Mouse (Mus musculus) forebrain, embryonic 11.5 days (tissue): ENCODE results near the gene Cysltr1. TPM values are rescaled to one million over a fixed set of nuclear protein-coding genes. Genes with fewer than 3 reads are reported as not detected.

Source experiments
- ATAC-seq: fragments of 200-750 bp; cut with Nextera tagmentation; replicated peaks from 2 replicates; pipeline ENCODE4 v1.8.0; 2017; ENCODE audit warnings: moderate TSS enrichment; ENCODE audit not compliant: low FRiP score
- DNase-seq: peaks from one replicate; pipeline ENCODE4 v3.0.0-alpha.2; 2017; ENCODE audit warnings: low spot score
- H3K27ac ChIP-seq: fragments of 300-500 bp; sonication (generic); 2 replicates; pipeline ENCODE4 v1.5.1; 2014; ENCODE audit warnings: low read depth, low read length
- H3K27me3 ChIP-seq: fragments of 300-500 bp; sonication (generic); 2 replicates; pipeline ENCODE4 v1.6.1; 2014; ENCODE audit warnings: mild to moderate bottlenecking, low read length, mixed read lengths; ENCODE audit not compliant: control insufficient read depth, insufficient read depth
- H3K36me3 ChIP-seq: fragments of 300-500 bp; sonication (generic); 2 replicates; pipeline ENCODE4 v1.6.1; 2014; ENCODE audit warnings: mild to moderate bottlenecking, low read length, moderate library complexity, mixed read lengths; ENCODE audit not compliant: control insufficient read depth, insufficient read depth
- H3K4me1 ChIP-seq: fragments of 300-500 bp; sonication (generic); replicated peaks from 2 replicates; pipeline ENCODE4 v1.6.1; 2014; ENCODE audit warnings: low read length, mixed read lengths; ENCODE audit not compliant: control insufficient read depth, insufficient read depth
- H3K4me2 ChIP-seq: fragments of 300-500 bp; sonication (generic); 2 replicates; pipeline ENCODE4 v1.6.1; 2014; ENCODE audit warnings: low read depth, mild to moderate bottlenecking, low read length, moderate library complexity, mixed read lengths; ENCODE audit not compliant: severe bottlenecking
- H3K4me3 ChIP-seq: fragments of 300-500 bp; sonication (generic); 2 replicates; pipeline ENCODE4 v1.5.1; 2014; ENCODE audit warnings: low read depth, low read length
- H3K9ac ChIP-seq: fragments of 300-500 bp; sonication (generic); 2 replicates; pipeline ENCODE4 v1.6.1; 2014; ENCODE audit warnings: low read length
- H3K9me3 ChIP-seq: fragments of 300-500 bp; sonication (generic); 2 replicates; pipeline ENCODE4 v1.6.1; 2016; ENCODE audit warnings: low read length, mixed read lengths; ENCODE audit not compliant: control insufficient read depth
- WGBS: fragments of 180-500 bp; shearing (Covaris S2); extraction: QIAGEN DNeasy Blood & Tissue Kit; methylation state at CpG from one replicate; pipeline ENCODE4 v1.1.7; 2014; 5-methylcytosine and 5-hydroxymethylcytosine counted together
- polyA plus RNA-seq: library from polyadenylated mRNA; unstranded; fragments of >200 nt; fragmentation: Nextera tagmentation; extraction: Ambion mirVana; gene quantifications from 2 replicates; pipeline ENCODE4 v1.2.1, GENCODE M21; 2014

Cysltr1 gene
- polyA plus RNA-seq, 1 experiment from 2014 or later = 0.21 TPM

DNA sequence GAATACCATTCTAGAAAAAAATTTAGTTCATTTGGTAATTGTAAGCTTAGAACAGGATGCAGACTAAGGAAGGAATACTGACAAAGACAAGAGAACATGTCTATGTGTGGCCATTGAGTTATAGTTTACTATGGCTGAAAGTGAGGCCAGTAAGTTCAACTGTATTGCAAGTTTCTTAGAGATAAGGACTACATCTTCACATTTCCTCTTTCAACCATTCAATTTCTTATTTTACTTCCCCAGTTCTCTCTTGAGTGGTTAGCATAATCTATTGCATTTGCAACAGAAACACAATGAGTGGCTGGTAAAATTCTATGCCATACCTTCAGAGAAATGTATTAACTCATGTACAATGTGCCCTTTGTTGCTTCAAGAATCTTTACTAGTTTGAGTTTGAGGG lies 9.6 kb downstream of the Cysltr1 start:
- no peak overlapping the region for H3K27ac ChIP-seq
- no peak overlapping the region for H3K4me2 ChIP-seq
- H3K9ac ChIP-seq = no peak overlapping the region
- DNase-seq (no peak), ATAC-seq (no peak)
- no peaks in the 10 kb centered on the region for H3K36me3 ChIP-seq
- no peaks in the 10 kb centered on the region for H3K9me3 ChIP-seq
- H3K4me1 ChIP-seq = no peaks in the 10 kb centered on the region
- H3K4me3 ChIP-seq = no peak overlapping the region
- peaks cover 2% of the 10 kb centered on the region; the same call in 1 of the 2 replicates for H3K27me3 ChIP-seq

DNA sequence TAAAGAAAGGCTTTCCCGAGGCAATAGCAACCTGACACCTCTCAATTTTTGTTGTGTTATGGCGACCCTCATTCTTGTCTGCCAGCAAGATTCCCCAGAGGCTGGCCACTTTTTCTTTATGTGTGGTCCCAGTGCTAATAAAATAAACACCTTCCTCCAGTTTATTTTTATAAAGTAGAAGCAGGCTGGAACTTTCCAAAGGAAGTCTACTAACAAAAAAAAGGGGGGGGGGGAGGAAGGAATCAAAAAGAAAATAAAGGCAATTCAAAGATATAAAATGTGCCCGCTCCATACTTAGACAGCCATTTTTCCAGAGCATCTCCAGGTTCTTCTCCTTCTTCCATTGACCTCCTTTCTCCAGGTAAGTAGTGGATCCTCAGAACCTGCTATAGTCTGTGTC lies 20.6 kb downstream of the Cysltr1 start, which contains the start of gene Gm5127:
Gene Gm5127 (plus strand): TSS at position 301 of the 400 bp plus-strand sequence.
- ATAC-seq = no peak
- Histone ChIP-seq H3K4me1 (no peaks in the 10 kb centered on the region), H3K4me2 (no peak within 1 kb of the TSS)

DNA sequence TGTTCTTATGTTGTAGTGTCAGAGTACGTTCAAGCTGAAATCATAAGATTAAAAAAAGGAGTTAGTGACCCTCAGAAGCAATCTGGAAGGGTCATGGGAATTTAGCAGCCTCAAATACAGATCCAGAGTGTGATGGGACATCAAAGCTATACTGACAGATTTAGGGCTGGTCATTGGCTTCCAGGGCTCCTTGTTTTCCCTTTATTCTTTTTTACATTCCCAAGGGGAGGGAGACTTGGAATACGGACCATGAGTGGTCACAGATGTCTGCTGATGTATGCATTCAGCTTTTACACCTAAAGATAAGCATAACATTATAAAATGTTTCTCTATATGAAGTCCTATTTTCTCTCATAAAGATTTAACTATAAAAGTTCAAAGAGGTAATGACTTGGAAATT lies 21.3 kb downstream of the Cysltr1 start:
- H3K9ac ChIP-seq = no peak overlapping the region
- no peaks in the 10 kb centered on the region for H3K27me3 ChIP-seq
- WGBS = 41% methylated on average over 2 of the region's 2 CpGs
- H3K9me3 ChIP-seq = no peaks in the 10 kb centered on the region
- no peaks in the 10 kb centered on the region for H3K36me3 ChIP-seq
- no peak overlapping the region for H3K4me3 ChIP-seq
- ATAC-seq (no peak), DNase-seq (no peak)
- no peaks in the 10 kb centered on the region for H3K4me1 ChIP-seq
- H3K27ac ChIP-seq = no peak overlapping the region
- no peak overlapping the region for H3K4me2 ChIP-seq

More for the DNA sequence above, 20.6 kb downstream of the Cysltr1 start, which contains the start of gene Gm5127:
- 62% methylated on average over 3 of the region's 3 CpGs for WGBS
- Histone ChIP-seq H3K9ac (no peak within 1 kb of the TSS), H3K27me3 (no peaks in the 10 kb centered on the region), H3K9me3 (no peaks in the 10 kb centered on the region), H3K27ac (no peak within 1 kb of the TSS), H3K36me3 (no peaks in the 10 kb centered on the region), H3K4me3 (no peak within 1 kb of the TSS)
- no peak for DNase-seq

DNA sequence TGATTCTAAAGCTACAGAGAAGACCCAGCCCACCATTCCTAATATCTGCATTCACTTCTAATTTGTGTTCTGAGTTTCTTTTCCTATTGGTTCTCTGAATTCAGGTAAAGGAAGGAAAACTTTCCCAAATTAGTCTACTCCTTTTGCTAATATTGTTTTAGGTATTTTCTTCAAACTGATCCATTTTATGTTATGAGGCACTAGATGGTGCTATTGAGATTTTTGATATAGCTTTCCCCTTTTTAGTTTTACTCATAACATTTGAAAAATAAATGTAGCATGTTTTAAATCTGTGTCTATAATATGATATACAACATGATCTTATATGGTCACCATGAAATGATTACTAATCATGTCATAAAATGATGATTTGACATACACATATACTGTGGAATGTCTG lies 23.1 kb downstream of the Cysltr1 start:
- Histone ChIP-seq H3K9me3 (no peaks in the 10 kb centered on the region), H3K9ac (no peak overlapping the region), H3K36me3 (no peaks in the 10 kb centered on the region), H3K4me3 (no peak overlapping the region), H3K27ac (no peak overlapping the region), H3K4me2 (no peak overlapping the region), H3K27me3 (no peaks in the 10 kb centered on the region), H3K4me1 (no peaks in the 10 kb centered on the region)
- DNase-seq = no peak
- no peak for ATAC-seq

DNA sequence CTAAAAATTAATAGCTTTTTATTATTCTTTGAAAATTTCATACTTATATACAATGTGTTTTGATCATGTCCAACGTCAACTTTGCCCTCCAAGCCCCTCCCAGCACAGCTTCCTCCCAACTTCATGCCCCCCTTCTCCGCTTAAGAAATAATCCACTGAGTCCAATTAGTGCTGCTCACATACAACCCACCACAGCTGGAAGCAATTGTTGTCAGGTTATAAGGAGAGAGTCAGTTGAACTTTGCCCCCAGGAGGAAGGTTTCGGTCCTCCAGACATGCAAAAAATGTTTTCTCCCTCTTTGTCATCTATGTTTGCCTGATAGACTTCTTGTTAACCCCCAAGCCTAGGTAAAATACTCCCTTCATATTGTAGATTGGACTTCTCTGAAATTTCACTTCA lies 24.5 kb downstream of the Cysltr1 start:
- no peaks in the 10 kb centered on the region for H3K36me3 ChIP-seq
- no peaks in the 10 kb centered on the region for H3K4me1 ChIP-seq
- H3K27me3 ChIP-seq = no peaks in the 10 kb centered on the region
- no peak overlapping the region for H3K9ac ChIP-seq
- no peak overlapping the region for H3K4me3 ChIP-seq
- DNase-seq (no peak), ATAC-seq (no peak)
- H3K4me2 ChIP-seq = no peak overlapping the region
- no peak overlapping the region for H3K27ac ChIP-seq
- 34% methylated on average over 3 of the region's 3 CpGs for WGBS
- H3K9me3 ChIP-seq = no peaks in the 10 kb centered on the region

DNA sequence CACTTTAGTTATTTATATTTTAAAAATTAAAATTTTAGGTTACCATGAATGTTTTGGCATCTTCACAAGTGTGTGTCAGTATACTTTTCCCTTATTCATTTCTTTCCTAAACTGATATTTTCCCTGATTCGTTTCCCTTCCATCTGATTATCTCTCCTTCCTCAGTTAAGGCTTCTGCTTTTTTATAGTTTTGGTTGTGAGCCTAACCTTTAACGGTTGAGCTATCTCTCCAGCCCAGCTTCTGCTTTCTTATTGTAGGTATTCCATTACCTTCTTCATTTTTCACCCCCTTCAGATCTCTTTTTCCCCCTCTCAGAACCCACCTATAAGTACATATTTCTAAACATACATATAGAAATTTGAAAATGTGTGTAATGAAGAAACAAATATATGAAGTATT lies 48.0 kb downstream of the Cysltr1 start:
- H3K27ac ChIP-seq = no peak overlapping the region
- H3K4me3 ChIP-seq = no peak overlapping the region
- 91% methylated on average over 2 of the region's 2 CpGs for WGBS
- H3K9me3 ChIP-seq = no peaks in the 10 kb centered on the region
- H3K36me3 ChIP-seq = no peaks in the 10 kb centered on the region
- no peak overlapping the region for H3K4me2 ChIP-seq
- no peaks in the 10 kb centered on the region for H3K27me3 ChIP-seq
- ATAC-seq (no peak), DNase-seq (no peak)
- no peaks in the 10 kb centered on the region for H3K4me1 ChIP-seq
- H3K9ac ChIP-seq = no peak overlapping the region

DNA sequence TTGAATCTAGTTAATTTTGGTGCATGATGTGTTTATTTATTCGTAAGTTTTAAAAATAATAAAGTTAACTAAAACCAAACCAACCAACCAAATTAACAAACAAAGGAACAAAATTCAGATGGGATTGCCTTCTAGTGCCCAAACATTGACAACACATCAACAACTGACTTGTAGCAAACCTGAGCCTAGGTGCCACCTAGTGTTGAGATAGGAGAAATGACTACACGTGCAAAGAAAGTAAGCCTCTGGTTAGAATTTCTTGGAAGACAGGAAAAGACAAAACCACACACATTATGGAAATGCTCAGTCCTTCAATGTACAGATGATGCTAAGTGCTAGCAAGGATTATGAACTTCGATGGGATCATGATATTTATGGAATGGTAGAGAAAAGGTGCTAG lies 67.1 kb downstream of the Cysltr1 start:
- DNase-seq = no peak
- 40% methylated on average over 3 of the region's 3 CpGs for WGBS
- Histone ChIP-seq H3K27ac (no peak overlapping the region), H3K9me3 (no peaks in the 10 kb centered on the region), H3K36me3 (no peaks in the 10 kb centered on the region), H3K9ac (no peak overlapping the region), H3K4me1 (no peaks in the 10 kb centered on the region), H3K4me2 (no peak overlapping the region), H3K4me3 (no peak overlapping the region), H3K27me3 (no peaks in the 10 kb centered on the region)
- no peak for ATAC-seq

Other genes with a start within 250 kb of the Cysltr1 start
- gene Fndc3c1, start 118.3 kb downstream of the Cysltr1 start, polyA plus RNA-seq = 39.3 and 43.7 TPM in 2 replicates
- 0.83 and 1.2 TPM in 2 replicates for gene Gm5127, start 20.5 kb downstream of the Cysltr1 start, polyA plus RNA-seq
- 1.0 and 1.1 TPM in 2 replicates for gene Rtl3, start 237.0 kb upstream of the Cysltr1 start, polyA plus RNA-seq